In the genomic region with DNA sequence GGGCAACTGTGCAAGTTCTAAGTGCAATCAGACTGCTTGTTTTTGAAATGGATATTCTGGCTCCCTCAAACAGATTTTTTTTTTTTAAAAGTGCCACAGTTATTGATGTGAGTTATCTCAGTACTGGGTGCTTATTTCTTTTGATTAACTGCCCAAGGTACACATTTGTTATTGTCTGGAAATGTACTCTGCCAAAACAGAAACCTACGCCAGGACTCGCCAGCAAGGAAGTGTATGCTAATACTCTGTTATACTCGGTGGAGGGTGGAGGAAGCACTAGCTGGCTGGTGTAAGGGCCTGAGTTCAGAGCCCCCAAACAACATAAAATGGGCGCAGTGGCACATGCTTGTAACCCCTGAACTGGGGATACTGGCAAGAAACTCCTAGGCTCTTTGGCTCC, we compare ENCODE assay signal across 9 mouse cellular contexts. TPM values are rescaled to one million over a fixed set of nuclear protein-coding genes. Genes with fewer than 3 reads are reported as not detected.
A peak's percentile ranks its signal among the peaks of the same experiment; 100 is the strongest.
DNase-seq lines count a peak whose midpoint lies in the region; ATAC-seq and TF ChIP-seq lines count a peak whose summit lies in the region.
"Had no signal": no experiment of that assay in that cellular context is flagged by ENCODE, and none has a peak within 500 bp of the region (broad histone marks: within the 10 kb centered on the region; RNA-seq: fewer than 3 reads in every experiment).

No protein-coding gene starts in this region.

- peak overlapping the region; percentile 50; the same call in 1 of the 2 replicates for H3K27ac ChIP-seq in lung, embryonic 14.5 days (ENCODE audit: low read depth)
- H3K27ac ChIP-seq in limb, embryonic 10.5 days: peak overlapping the region; percentile 68
- 0 out of 2 replicates have a peak overlapping the region, but pooled peaks have one; percentile 17 for H3K27ac ChIP-seq in stomach, embryonic 15.5 days

- H3K4me1 ChIP-seq in lung, embryonic 14.5 days (ENCODE audit: insufficient read depth): peaks cover 2% of the 10 kb centered on the region; the same call in 1 of the 2 replicates
- H3K4me1 ChIP-seq in limb, embryonic 10.5 days: peaks cover 15% of the 10 kb centered on the region
- H3K4me1 ChIP-seq in stomach, embryonic 15.5 days: 0 out of 2 replicates have a peak, but pooled peaks cover 3% of the 10 kb centered on the region

- no peak overlapping the region for H3K9ac ChIP-seq in lung, embryonic 14.5 days
- H3K9ac ChIP-seq in stomach, embryonic 15.5 days: no peak overlapping the region

- no peaks in the 10 kb centered on the region for H3K9me3 ChIP-seq in lung, embryonic 14.5 days (ENCODE audit: low read depth, low read length)
- no peaks in the 10 kb centered on the region for H3K9me3 ChIP-seq in limb, embryonic 10.5 days (replicated peaks)
- H3K9me3 ChIP-seq in stomach, embryonic 15.5 days: no peaks in the 10 kb centered on the region

- no peaks in the 10 kb centered on the region for H3K36me3 ChIP-seq in lung, embryonic 14.5 days (ENCODE audit: insufficient read depth)
- H3K36me3 ChIP-seq in limb, embryonic 10.5 days: 0 out of 2 replicates have a peak, but pooled peaks cover 4% of the 10 kb centered on the region
- no peaks in the 10 kb centered on the region for H3K36me3 ChIP-seq in stomach, embryonic 15.5 days

- no peak for TF ChIP-seq CTCF in lung, embryonic 14.5 days (IDR thresholded peaks at IDR 0.05; ENCODE audit: low read depth)

- H3K27me3 ChIP-seq in lung, embryonic 14.5 days (ENCODE audit: insufficient read depth, low read length): no peaks in the 10 kb centered on the region
- no peaks in the 10 kb centered on the region for H3K27me3 ChIP-seq in limb, embryonic 10.5 days (ENCODE audit: low read depth, poor library complexity, severe bottlenecking)
- no peaks in the 10 kb centered on the region for H3K27me3 ChIP-seq in stomach, embryonic 15.5 days (replicated peaks)

- peak; percentile 42 for DNase-seq in cerebellum, adult 11-12 months
- DNase-seq in lung, embryonic 14.5 days: no peak
- no peak for DNase-seq in lung, postnatal 14 days
- DNase-seq in limb, embryonic 10.5 days (ENCODE audit: low spot score): no peak
- DNase-seq in gastrocnemius, adult 18-20 months (ENCODE audit: low spot score): no peak
- no peak for DNase-seq in frontal cortex, adult 2 months (ENCODE audit: extremely low spot score in 1 of 2, low spot score in 1 of 2)
- DNase-seq: cerebellum, adult 11 months had no signal

- H3K4me3 ChIP-seq in lung, embryonic 14.5 days (ENCODE audit: low read depth, low read length): no peak overlapping the region
- H3K4me3 ChIP-seq in limb, embryonic 10.5 days: no peak overlapping the region
- H3K4me3 ChIP-seq in stomach, embryonic 15.5 days (replicated peaks): no peak overlapping the region

- WGBS in lung, embryonic 14.5 days: 44% methylated on average over 4 of the region's 4 CpGs
- 76% methylated on average over 4 of the region's 4 CpGs for WGBS in limb, embryonic 10.5 days
- WGBS in stomach, embryonic 15.5 days: 27% methylated on average over 4 of the region's 4 CpGs

- no peak for ATAC-seq in cerebellum, adult (ENCODE audit: insufficient number of reproducible peaks, low FRiP score, low TSS enrichment)
- ATAC-seq in lung, embryonic 14.5 days (ENCODE audit: insufficient read depth): no peak; the same call in 1 of the 2 replicates
- no peak for ATAC-seq in stomach, embryonic 15.5 days (ENCODE audit: insufficient read depth, low FRiP score, low read depth)

- H3K4me2 ChIP-seq in lung, embryonic 14.5 days: peak overlapping the region; percentile 29
- H3K4me2 ChIP-seq in stomach, embryonic 15.5 days: no peak overlapping the region

RNA-seq across cellular contexts. Expression of a gene that starts 34.1 kb away (rescaled TPM):
- 34.8 and 34.9 TPM in 2 replicates for polyA plus RNA-seq in lung, embryonic 14.5 days (2014; fragmentation: Nextera tagmentation; extraction: Ambion mirVana)
- 27.6 and 31.6 TPM in 2 replicates for polyA plus RNA-seq in limb, embryonic 10.5 days (2016; fragmentation: Nextera tagmentation; extraction: Ambion mirVana)
- 39.6 and 40.3 TPM in 2 replicates for polyA plus RNA-seq in stomach, embryonic 15.5 days (2015; fragmentation: Nextera tagmentation; extraction: Ambion mirVana)
- 10 to 100 TPM; 23.5 to 25.4 TPM for total RNA-seq in gastrocnemius, adult 18-20 months (2021)
- polyA plus RNA-seq in frontal cortex, adult 2 months (2012; rRNA removed): 34.2 and 37.8 TPM in 2 replicates

RNA-seq across cellular contexts. Expression of a gene that starts 34.9 kb away (rescaled TPM):
- 31.7 and 33.2 TPM in 2 replicates for polyA plus RNA-seq in lung, embryonic 14.5 days (2014; fragmentation: Nextera tagmentation; extraction: Ambion mirVana)
- polyA plus RNA-seq in limb, embryonic 10.5 days (2016; fragmentation: Nextera tagmentation; extraction: Ambion mirVana): 17.8 and 22.2 TPM in 2 replicates
- polyA plus RNA-seq in stomach, embryonic 15.5 days (2015; fragmentation: Nextera tagmentation; extraction: Ambion mirVana): 44.3 and 47.6 TPM in 2 replicates
- 10 to 100 TPM; 10.0 to 11.1 TPM for total RNA-seq in gastrocnemius, adult 18-20 months (2021)
- 22.0 and 22.6 TPM in 2 replicates for polyA plus RNA-seq in frontal cortex, adult 2 months (2012; rRNA removed)

Comparison
In these comparisons a context has a peak if more than half of its experiments do, and no peak if none do; other contexts are left out.
1. H3K27ac ChIP-seq: peak in every context shown above with its lines; median percentile 68 in limb, embryonic 10.5 days; 50 in lung, embryonic 14.5 days; 17 in stomach, embryonic 15.5 days.